Mouse (Mus musculus): Measurements from ENCODE around the gene Zhx3. TPM values are rescaled to one million over a fixed set of nuclear protein-coding genes. Genes with fewer than 3 reads are reported as not detected.

Gene Zhx3
- 100 to 1,000 TPM in 1 of 2 experiments, 10 to 100 TPM in 1; 93.9 to 107 TPM for total RNA-seq (2021)

DNA sequence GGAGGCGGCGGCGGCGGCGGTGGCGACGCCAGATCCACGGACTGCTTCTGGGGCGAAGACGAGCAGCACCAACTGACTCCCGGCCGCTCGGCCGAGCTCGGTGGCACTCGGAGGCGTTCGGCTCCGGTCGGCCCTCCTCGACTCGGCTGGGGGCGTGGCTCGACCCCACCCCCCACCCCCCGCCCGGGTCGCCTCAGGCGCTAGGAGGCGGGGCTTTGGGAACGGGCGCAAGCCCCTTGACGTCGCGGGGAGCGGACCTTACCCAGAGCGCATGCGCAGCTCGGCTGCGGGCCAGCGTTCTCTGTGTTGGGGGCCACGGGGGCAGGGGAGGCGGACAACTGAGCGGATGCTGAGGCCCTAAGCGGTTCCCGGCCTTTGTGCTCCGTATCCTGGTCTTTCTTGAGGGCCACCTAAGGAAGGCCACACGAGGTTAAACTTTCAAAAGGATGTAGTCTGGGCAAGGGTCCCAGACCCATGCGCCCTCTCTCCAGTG, at the start of gene Zhx3:
TSS of gene Zhx3 (minus strand) at position 109 of the 493 bp plus-strand sequence.
- DNase-seq (ENCODE audit: extremely low spot score in 1 of 2, low spot score in 1 of 2): peak; percentile 82 to 83

DNA sequence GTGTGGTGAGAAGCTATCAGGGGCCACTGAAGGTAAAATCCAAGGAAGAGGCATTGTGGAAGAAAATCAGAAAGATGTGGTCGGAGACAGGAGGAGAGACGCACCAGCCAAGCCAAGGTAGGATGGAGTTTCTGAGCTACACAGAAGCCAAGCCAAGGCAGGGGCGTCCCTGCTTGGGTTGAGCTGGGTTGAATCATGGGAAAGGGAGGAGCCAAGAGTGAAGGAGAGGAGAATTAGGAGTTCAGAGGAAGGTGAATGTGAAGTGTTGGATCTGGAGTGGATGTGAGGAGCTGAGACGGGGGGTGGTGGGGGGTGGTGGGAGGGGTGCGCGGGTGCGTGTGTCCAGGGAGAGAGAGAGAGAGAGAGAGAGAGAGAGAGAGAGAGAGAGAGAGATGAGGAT, 48.5 kb upstream of the Zhx3 start:
- DNase-seq (ENCODE audit: extremely low spot score in 1 of 2, low spot score in 1 of 2): no peak

DNA sequence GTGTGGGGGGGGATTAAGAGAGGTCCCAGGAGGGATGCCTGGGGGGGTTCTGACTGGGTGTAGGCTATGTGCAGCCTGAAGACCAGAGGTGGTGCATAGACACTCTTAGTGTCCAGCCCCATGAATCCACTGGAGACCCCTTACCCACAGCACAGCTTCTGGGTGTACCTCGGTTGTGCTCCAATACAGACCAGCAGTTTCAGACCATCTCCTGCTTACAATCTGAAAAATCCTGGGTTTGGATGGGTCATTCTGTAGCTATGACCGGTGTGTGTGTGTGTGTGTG, 46.1 kb upstream of the Zhx3 start:
- DNase-seq (ENCODE audit: extremely low spot score in 1 of 2, low spot score in 1 of 2): no peak

GRCm38 (mm10) chr2:160918154-160918929, 45.5 kb upstream of the Zhx3 start:
- no peak for DNase-seq (ENCODE audit: extremely low spot score in 1 of 2, low spot score in 1 of 2)

DNA sequence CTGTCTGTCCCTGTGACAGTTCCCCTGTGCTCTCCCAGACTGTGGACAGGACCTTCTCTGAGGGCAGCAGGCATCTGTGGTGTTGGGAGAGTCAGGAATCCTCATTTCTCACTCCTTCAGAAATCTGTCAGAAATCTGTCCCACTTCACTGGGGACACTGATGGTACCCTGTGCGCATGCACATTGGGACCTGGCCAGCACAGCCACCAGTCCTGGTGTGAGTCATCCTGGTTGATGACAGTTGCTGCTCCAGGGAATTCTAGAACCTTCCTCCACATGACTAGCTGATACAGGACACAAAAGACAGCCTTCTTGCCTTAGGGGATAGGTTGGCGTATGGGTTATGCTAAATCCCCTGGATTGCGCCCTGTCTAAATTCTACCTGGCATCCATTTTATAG, 44.5 kb upstream of the Zhx3 start:
- no peak for DNase-seq (ENCODE audit: extremely low spot score in 1 of 2, low spot score in 1 of 2)

GRCm38 (mm10) chr2:160916714-160917113, 43.9 kb upstream of the Zhx3 start:
- no peak for DNase-seq (ENCODE audit: extremely low spot score in 1 of 2, low spot score in 1 of 2)

DNA sequence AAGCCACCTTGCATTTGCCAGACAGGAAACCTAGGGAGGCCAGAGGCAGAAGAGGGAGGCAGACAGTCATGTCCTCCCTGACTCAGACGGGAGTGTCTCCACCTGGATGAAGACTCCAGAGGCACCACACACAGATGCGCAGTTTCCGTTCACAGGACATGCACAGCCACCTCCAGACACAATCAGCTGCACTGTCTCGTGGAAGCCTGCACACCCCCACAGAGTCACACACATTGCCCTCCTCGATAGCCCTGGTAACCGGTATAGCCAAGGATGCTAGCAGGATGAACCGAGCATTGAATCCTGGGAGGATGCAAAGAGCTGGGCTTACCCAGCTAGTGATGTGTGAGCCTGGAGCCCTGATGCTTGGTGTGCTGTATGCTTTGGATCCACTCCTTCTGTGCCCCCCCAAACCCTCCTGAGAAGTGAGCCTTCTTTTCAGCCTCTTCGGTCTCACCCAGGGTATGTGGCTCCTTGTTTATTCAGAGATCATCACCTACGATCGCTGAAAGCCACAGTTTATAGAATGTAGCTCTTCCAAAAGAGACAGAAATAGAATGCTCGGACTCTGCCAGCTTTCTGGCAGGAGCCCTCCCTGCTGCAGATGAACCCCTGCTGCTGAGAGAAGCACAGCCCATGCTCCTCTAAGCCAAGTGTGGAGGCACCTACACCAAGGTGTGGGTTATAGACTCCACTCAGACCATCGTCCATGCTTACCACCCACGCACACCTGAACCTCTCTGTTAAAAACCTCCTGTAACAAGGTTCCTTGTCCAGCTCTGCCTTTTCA, 43.2 kb upstream of the Zhx3 start:
- DNase-seq (ENCODE audit: extremely low spot score in 1 of 2, low spot score in 1 of 2): no peak

DNA sequence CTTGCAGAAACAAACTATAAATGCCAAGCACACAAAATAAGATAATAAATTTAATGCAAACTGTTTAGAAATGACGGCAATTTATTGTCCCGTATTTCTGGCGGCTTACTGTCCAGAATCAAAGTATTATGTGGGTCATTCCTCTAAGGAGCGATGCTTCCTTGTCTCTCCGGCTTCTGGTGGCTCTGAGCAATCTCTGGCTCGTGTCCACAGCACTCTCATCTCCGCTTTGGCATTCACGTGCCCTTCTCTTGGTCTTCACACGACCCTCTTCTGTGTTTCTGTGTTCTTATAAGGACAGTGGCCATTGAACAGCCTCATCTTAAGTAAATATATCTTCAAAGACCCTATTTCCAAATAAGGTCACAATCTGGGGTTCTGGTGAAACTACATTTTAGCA, 41.9 kb upstream of the Zhx3 start:
- no peak for DNase-seq (ENCODE audit: extremely low spot score in 1 of 2, low spot score in 1 of 2)

GRCm38 (mm10) chr2:160912231-160912671, 39.5 kb upstream of the Zhx3 start, which contains the start of gene Emilin3:
Gene Emilin3 (minus strand): TSS chr2:160912328.
- no peak for DNase-seq (ENCODE audit: extremely low spot score in 1 of 2, low spot score in 1 of 2)

- DNase-seq (ENCODE audit: extremely low spot score in 1 of 2, low spot score in 1 of 2): no peak
These were observed 38.9 kb upstream of the Zhx3 start for GRCm38 (mm10) chr2:160911558-160912201.

- DNase-seq (ENCODE audit: extremely low spot score in 1 of 2, low spot score in 1 of 2): no peak
These were observed 37.8 kb upstream of the Zhx3 start for GRCm38 (mm10) chr2:160910633-160911032.

DNA sequence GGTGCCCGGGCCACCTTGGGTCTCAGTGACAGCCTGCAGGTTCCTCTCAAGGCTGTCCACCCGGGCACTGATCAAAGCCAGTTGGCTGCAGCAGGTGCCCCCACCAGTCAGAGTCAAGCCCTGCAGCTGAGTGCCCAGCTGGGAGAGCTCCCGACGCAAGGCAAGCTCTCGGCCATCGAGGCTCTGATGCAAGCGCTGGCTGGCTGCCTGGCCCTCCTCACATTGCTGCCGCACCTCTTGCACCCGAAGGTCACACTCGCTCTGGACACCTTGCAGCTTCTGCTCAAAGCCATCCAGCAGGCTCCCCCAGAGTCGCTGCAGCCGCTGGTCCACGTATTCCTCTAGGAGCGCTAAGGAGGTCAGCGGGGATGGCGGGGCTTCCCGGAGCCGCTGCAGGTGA, 35.8 kb upstream of the Zhx3 start:
- DNase-seq (ENCODE audit: extremely low spot score in 1 of 2, low spot score in 1 of 2): no peak

GRCm38 (mm10) chr2:160906101-160906500, 33.3 kb upstream of the Zhx3 start:
- no peak for DNase-seq (ENCODE audit: extremely low spot score in 1 of 2, low spot score in 1 of 2)

DNA sequence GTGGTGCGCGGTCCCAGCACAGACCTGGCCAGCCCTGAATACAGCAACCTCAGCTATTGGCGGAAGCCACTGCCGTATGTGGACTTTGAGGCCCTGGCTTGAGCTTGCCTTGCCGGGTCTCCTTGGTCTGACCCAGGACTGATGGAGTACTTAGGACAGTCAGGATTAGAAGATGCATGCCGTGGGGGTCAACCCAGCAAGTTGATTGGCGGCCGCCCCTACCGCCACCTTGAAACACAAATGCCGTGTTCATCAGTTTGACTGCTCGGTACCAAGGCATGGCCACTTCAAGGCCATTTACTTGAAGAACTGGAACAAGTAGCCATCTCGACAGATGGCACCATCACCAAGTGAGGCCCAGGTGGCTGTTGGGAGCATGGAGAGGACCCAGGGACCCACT, 32.5 kb upstream of the Zhx3 start:
- DNase-seq (ENCODE audit: extremely low spot score in 1 of 2, low spot score in 1 of 2): no peak

GRCm38 (mm10) chr2:160901656-160902412, 29.0 kb upstream of the Zhx3 start:
- no peak for DNase-seq (ENCODE audit: extremely low spot score in 1 of 2, low spot score in 1 of 2)

GRCm38 (mm10) chr2:160891697-160892096, 18.9 kb upstream of the Zhx3 start:
- DNase-seq (ENCODE audit: extremely low spot score in 1 of 2, low spot score in 1 of 2): no peak

- DNase-seq (ENCODE audit: extremely low spot score in 1 of 2, low spot score in 1 of 2): no peak
These were observed 18.2 kb upstream of the Zhx3 start for GRCm38 (mm10) chr2:160891045-160891444.

- DNase-seq (ENCODE audit: extremely low spot score in 1 of 2, low spot score in 1 of 2): no peak
These were observed 15.1 kb upstream of the Zhx3 start for GRCm38 (mm10) chr2:160887859-160888258.

GRCm38 (mm10) chr2:160887284-160887683, 14.5 kb upstream of the Zhx3 start:
- peak; percentile 65 to 85 for DNase-seq (ENCODE audit: extremely low spot score in 1 of 2, low spot score in 1 of 2)

DNA sequence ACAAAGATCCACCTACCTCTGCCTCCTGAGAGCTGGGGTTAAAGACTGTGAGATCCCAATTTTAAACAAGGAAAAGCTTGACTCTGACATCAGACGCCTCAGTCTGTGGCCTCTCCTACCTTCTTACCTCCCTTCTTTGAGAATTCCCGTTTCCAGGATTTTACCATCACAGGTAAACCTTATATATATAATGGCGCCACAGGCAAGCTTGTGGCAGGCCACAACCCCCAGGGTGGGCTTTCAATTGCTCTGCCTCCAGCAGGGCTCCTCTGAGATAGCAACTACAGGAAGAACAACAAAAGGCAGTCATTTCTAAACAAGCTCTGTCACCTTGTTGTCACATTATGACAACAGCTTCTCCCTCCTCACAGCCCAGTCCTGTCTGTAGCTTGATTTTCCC, 13.4 kb upstream of the Zhx3 start:
- no peak for DNase-seq (ENCODE audit: extremely low spot score in 1 of 2, low spot score in 1 of 2)

Measured in layer of hippocampus, postnatal 25 days (tissue).